Mouse (Mus musculus): ENCODE measurements around the gene Plpp1. TPM values are rescaled to one million over a fixed set of nuclear protein-coding genes. Genes with fewer than 3 reads are reported as not detected.

Plpp1 gene
- total and polyA plus RNA-seq, 3 experiments: 0.12 to 0.15 TPM; not detected in 1

- Histone ChIP-seq H3K4me3 (ENCODE audit: control insufficient read depth in 1 of 2, insufficient read depth in 1 of 2, low read depth in 2 of 2, low read length in 2 of 2) (no peak overlapping the region), H3K27ac (ENCODE audit: control insufficient read depth, low read depth, low read length) (no peak overlapping the region), H3K27me3 (ENCODE audit: control insufficient read depth in 1 of 2, insufficient read depth in 2 of 2, low read length in 2 of 2) (no peaks in the 10 kb centered on the region), H3K9ac (ENCODE audit: control insufficient read depth, low read depth, low read length, poor library complexity, severe bottlenecking) (no peak overlapping the region), H3K4me1 (ENCODE audit: control insufficient read depth in 1 of 2, insufficient read depth in 2 of 2, low read length in 2 of 2) (peaks cover 21 to 24% of the 10 kb centered on the region in 2 experiments), H3K36me3 (ENCODE audit: control insufficient read depth in 1 of 2, insufficient read depth in 2 of 2, low read length in 2 of 2) (peaks cover 0 to 26% of the 10 kb centered on the region in 2 experiments; a peak in 2 of 4 replicates), H3K9me3 (replicated peaks; ENCODE audit: insufficient read depth, low read length) (no peaks in the 10 kb centered on the region), H3K79me2 (ENCODE audit: control insufficient read depth, insufficient read depth, low read length, poor library complexity) (no peaks in the 10 kb centered on the region)
- TF ChIP-seq POLR2AphosphoS5 (IDR thresholded peaks at IDR 0.05; ENCODE audit: borderline replicate concordance, low read depth, low read length) (no peak), ZNF384 (IDR thresholded peaks at IDR 0.05; ENCODE audit: low read depth, low read length) (no peak), UBTF (IDR thresholded peaks at IDR 0.05; ENCODE audit: borderline replicate concordance, insufficient read depth, low read depth, low read length) (no peak), CHD1 (IDR thresholded peaks at IDR 0.05; ENCODE audit: low read depth, low read length) (no peak), POLR2AphosphoS2 (IDR thresholded peaks at IDR 0.05; ENCODE audit: low read length) (no peak)
- no peak for DNase-seq (ENCODE audit: low read depth, low spot score)
Measured at GRCm38 (mm10) chr13:112840241-112841087, 39.9 kb downstream of the Plpp1 start.

- DNase-seq (ENCODE audit: low read depth, low spot score): no peak
- Histone ChIP-seq H3K9me3 (replicated peaks; ENCODE audit: insufficient read depth, low read length) (no peaks in the 10 kb centered on the region), H3K4me3 (ENCODE audit: control insufficient read depth in 1 of 2, insufficient read depth in 1 of 2, low read depth in 2 of 2, low read length in 2 of 2) (no peak overlapping the region), H3K9ac (ENCODE audit: control insufficient read depth, low read depth, low read length, poor library complexity, severe bottlenecking) (no peak overlapping the region), H3K27ac (ENCODE audit: control insufficient read depth, low read depth, low read length) (no peak overlapping the region), H3K27me3 (ENCODE audit: control insufficient read depth in 1 of 2, insufficient read depth in 2 of 2, low read length in 2 of 2) (no peaks in the 10 kb centered on the region), H3K36me3 (ENCODE audit: control insufficient read depth in 1 of 2, insufficient read depth in 2 of 2, low read length in 2 of 2) (no peaks in the 10 kb centered on the region), H3K79me2 (ENCODE audit: control insufficient read depth, insufficient read depth, low read length, poor library complexity) (no peaks in the 10 kb centered on the region), H3K4me1 (ENCODE audit: control insufficient read depth in 1 of 2, insufficient read depth in 2 of 2, low read length in 2 of 2) (no peaks in the 10 kb centered on the region)
- no peak for TF ChIP-seq ZKSCAN1 (IDR thresholded peaks at IDR 0.05; ENCODE audit: low read depth, low read length)
- no peak for TF ChIP-seq UBTF (IDR thresholded peaks at IDR 0.05; ENCODE audit: borderline replicate concordance, insufficient read depth, low read depth, low read length)
- no peak for TF ChIP-seq POLR2A (IDR thresholded peaks at IDR 0.05; ENCODE audit: control insufficient read depth in 1 of 2, insufficient read depth in 1 of 2, low read depth in 1 of 2, low read length in 2 of 2, poor library complexity in 1 of 2)
- no peak for TF ChIP-seq NRF1 (IDR thresholded peaks at IDR 0.05; ENCODE audit: insufficient read depth, low read depth, low read length, poor library complexity, severe bottlenecking)
- no peak for TF ChIP-seq GABPA (IDR thresholded peaks at IDR 0.05; ENCODE audit: low read depth, low read length)
- TF ChIP-seq TCF12 (IDR thresholded peaks at IDR 0.05; ENCODE audit: low read depth, low read length): no peak
Measured at GRCm38 (mm10) chr13:112845931-112846330, 45.3 kb downstream of the Plpp1 start.

- H3K27me3 ChIP-seq (ENCODE audit: control insufficient read depth in 1 of 2, insufficient read depth in 2 of 2, low read length in 2 of 2): no peaks in the 10 kb centered on the region; a peak in 1 of 4 replicates
- no peak overlapping the region for H3K9ac ChIP-seq (ENCODE audit: control insufficient read depth, low read depth, low read length, poor library complexity, severe bottlenecking)
- H3K4me1 ChIP-seq (ENCODE audit: control insufficient read depth in 1 of 2, insufficient read depth in 2 of 2, low read length in 2 of 2): no peaks in the 10 kb centered on the region
- no peak overlapping the region for H3K4me3 ChIP-seq (ENCODE audit: control insufficient read depth in 1 of 2, insufficient read depth in 1 of 2, low read depth in 2 of 2, low read length in 2 of 2)
- no peak overlapping the region for H3K27ac ChIP-seq (ENCODE audit: control insufficient read depth, low read depth, low read length)
- H3K36me3 ChIP-seq (ENCODE audit: control insufficient read depth in 1 of 2, insufficient read depth in 2 of 2, low read length in 2 of 2): no peaks in the 10 kb centered on the region
- no peak for DNase-seq (ENCODE audit: low read depth, low spot score)
- no peaks in the 10 kb centered on the region for H3K79me2 ChIP-seq (ENCODE audit: control insufficient read depth, insufficient read depth, low read length, poor library complexity)
- no peaks in the 10 kb centered on the region for H3K9me3 ChIP-seq (replicated peaks; ENCODE audit: insufficient read depth, low read length)
- TF ChIP-seq RCOR1 (IDR thresholded peaks at IDR 0.05; ENCODE audit: low read depth, low read length): no peak
- no peak for TF ChIP-seq MXI1 (IDR thresholded peaks at IDR 0.05; ENCODE audit: low read depth, low read length)
- TF ChIP-seq USF2 (IDR thresholded peaks at IDR 0.05; ENCODE audit: borderline replicate concordance in 1 of 2, insufficient read depth in 1 of 2, low read depth in 1 of 2, low read length in 2 of 2): no peak
- no peak for TF ChIP-seq MAFK (IDR thresholded peaks at IDR 0.05; ENCODE audit: borderline replicate concordance, low read depth, low read length)
- TF ChIP-seq HCFC1 (IDR thresholded peaks at IDR 0.05; ENCODE audit: low read depth, low read length): no peak
- TF ChIP-seq POLR2A (IDR thresholded peaks at IDR 0.05; ENCODE audit: control insufficient read depth in 1 of 2, insufficient read depth in 1 of 2, low read depth in 1 of 2, low read length in 2 of 2, poor library complexity in 1 of 2): no peak
- TF ChIP-seq RAD21 (IDR thresholded peaks at IDR 0.05; ENCODE audit: low read depth, low read length): no peak
- no peak for TF ChIP-seq ELF1 (IDR thresholded peaks at IDR 0.05; ENCODE audit: low read depth, low read length)
- no peak for TF ChIP-seq MAZ (IDR thresholded peaks at IDR 0.05; ENCODE audit: low read depth, low read length)
- no peak for TF ChIP-seq CHD1 (IDR thresholded peaks at IDR 0.05; ENCODE audit: low read depth, low read length)
- TF ChIP-seq ZC3H11A (IDR thresholded peaks at IDR 0.05; ENCODE audit: low read depth, low read length): no peak
- TF ChIP-seq CTCF (IDR thresholded peaks at IDR 0.05 in 2 of 3, conservative IDR thresholded peaks at IDR 0.05 in 1 of 3; ENCODE audit: control insufficient read depth in 1 of 3, insufficient read depth in 1 of 3, low read depth in 2 of 3, low read length in 3 of 3, poor library complexity in 1 of 3, severe bottlenecking in 1 of 3): no peak
- no peak for TF ChIP-seq EP300 (IDR thresholded peaks at IDR 0.05; ENCODE audit: low read depth in 1 of 2, low read length in 2 of 2)
- TF ChIP-seq CHD2 (IDR thresholded peaks at IDR 0.05; ENCODE audit: low read length): no peak
- TF ChIP-seq NELFE (IDR thresholded peaks at IDR 0.05; ENCODE audit: low read depth, low read length): no peak
Measured at GRCm38 (mm10) chr13:112853710-112854316, 53.2 kb downstream of the Plpp1 start.

All from MEL (cell line).